In genomic region chr7:126823940-126824339, GRCm38 (mm10) we compare ENCODE assay signal across 16 mouse cellular contexts. TPM values are rescaled to one million over a fixed set of nuclear protein-coding genes. Genes with fewer than 3 reads are reported as not detected.
DNase-seq lines count a peak whose midpoint lies in the region; ATAC-seq and TF ChIP-seq lines count a peak whose summit lies in the region.
"Had no signal": no experiment of that assay in that cellular context is flagged by ENCODE, and none has a peak within 500 bp of the region (broad histone marks: within the 10 kb centered on the region; RNA-seq: fewer than 3 reads in every experiment).

No protein-coding gene starts in this region.

- peak; percentile 63 for DNase-seq in cerebellum, adult 9-10 months
- no peak for DNase-seq in cerebellum, adult 11 months
- DNase-seq in embryonic facial prominence, embryonic 10.5 days (ENCODE audit: low spot score), result no peak
- DNase-seq in midbrain, postnatal 0 days (ENCODE audit: low spot score), result no peak
- no peak for DNase-seq in left cerebral cortex, adult 9 months (ENCODE audit: low spot score in 2 of 2)
- no peak for DNase-seq in right cerebral cortex, adult 2 months (ENCODE audit: low spot score in 2 of 2)
- DNase-seq: gastrocnemius, postnatal 10 days; right cerebral cortex, adult 18-20 months had no signal

- no peaks in the 10 kb centered on the region for H3K9me3 ChIP-seq in embryonic facial prominence, embryonic 10.5 days
- no peaks in the 10 kb centered on the region for H3K9me3 ChIP-seq in hindbrain, embryonic 12.5 days (replicated peaks)
- no peaks in the 10 kb centered on the region for H3K9me3 ChIP-seq in midbrain, postnatal 0 days (ENCODE audit: low read length)
- H3K9me3 ChIP-seq: heart, embryonic 15.5 days; intestine, embryonic 15.5 days; lung, embryonic 15.5 days had no signal

- peak; percentile 12; the same call in 1 of the 2 replicates for ATAC-seq in hindbrain, embryonic 12.5 days (ENCODE audit: low FRiP score)
- no peak for ATAC-seq in midbrain, postnatal 0 days (ENCODE audit: low FRiP score)
- ATAC-seq in megakaryocyte, adult 5-6 weeks (ENCODE audit: poor library complexity, severe bottlenecking), result no peak

- H3K9ac ChIP-seq in hindbrain, embryonic 12.5 days, result peak overlapping the region; percentile 84
- peak overlapping the region; percentile 87 for H3K9ac ChIP-seq in midbrain, postnatal 0 days (replicated peaks; ENCODE audit: low read length, poor library complexity, severe bottlenecking)
- H3K9ac ChIP-seq: heart, embryonic 15.5 days; lung, embryonic 15.5 days had no signal

- peak overlapping the region; percentile 48; the same call in 1 of the 2 replicates for H3K27ac ChIP-seq in embryonic facial prominence, embryonic 10.5 days (replicated peaks)
- peak overlapping the region; percentile 91 for H3K27ac ChIP-seq in hindbrain, embryonic 12.5 days
- peak overlapping the region; percentile 83 for H3K27ac ChIP-seq in midbrain, postnatal 0 days (ENCODE audit: low read depth, low read length)
- H3K27ac ChIP-seq: heart, embryonic 15.5 days; intestine, embryonic 15.5 days; lung, embryonic 15.5 days had no signal

- WGBS in embryonic facial prominence, embryonic 10.5 days, result 7% methylated on average over 10 of the region's 10 CpGs
- 10% methylated on average over 10 of the region's 10 CpGs for WGBS in hindbrain, embryonic 12.5 days
- 5% methylated on average over 10 of the region's 10 CpGs for WGBS in midbrain, postnatal 0 days

- peaks cover 43% of the 10 kb centered on the region for H3K27me3 ChIP-seq in embryonic facial prominence, embryonic 10.5 days (replicated peaks; ENCODE audit: low read depth, poor library complexity, severe bottlenecking)
- peaks cover 25% of the 10 kb centered on the region for H3K27me3 ChIP-seq in hindbrain, embryonic 12.5 days
- H3K27me3 ChIP-seq in midbrain, postnatal 0 days (ENCODE audit: insufficient read depth, low read length), result no peaks in the 10 kb centered on the region

- no peaks in the 10 kb centered on the region for H3K36me3 ChIP-seq in embryonic facial prominence, embryonic 10.5 days (replicated peaks)
- H3K36me3 ChIP-seq in hindbrain, embryonic 12.5 days, result no peaks in the 10 kb centered on the region
- H3K36me3 ChIP-seq in midbrain, postnatal 0 days (ENCODE audit: insufficient read depth, low read length), result peaks cover 9% of the 10 kb centered on the region
- H3K36me3 ChIP-seq: heart, embryonic 15.5 days; intestine, embryonic 15.5 days; lung, embryonic 15.5 days had no signal

- peak overlapping the region; percentile 71 for H3K4me2 ChIP-seq in hindbrain, embryonic 12.5 days (replicated peaks)
- peak overlapping the region; percentile 52 for H3K4me2 ChIP-seq in midbrain, postnatal 0 days (ENCODE audit: low read depth, low read length, poor library complexity, severe bottlenecking)

- peak overlapping the region; percentile 58 for H3K4me3 ChIP-seq in embryonic facial prominence, embryonic 10.5 days
- peak overlapping the region; percentile 59 for H3K4me3 ChIP-seq in hindbrain, embryonic 12.5 days
- peak overlapping the region; percentile 75 for H3K4me3 ChIP-seq in midbrain, postnatal 0 days (ENCODE audit: low read depth, low read length)

- peaks cover 25% of the 10 kb centered on the region for H3K4me1 ChIP-seq in embryonic facial prominence, embryonic 10.5 days
- peaks cover 26% of the 10 kb centered on the region for H3K4me1 ChIP-seq in hindbrain, embryonic 12.5 days
- peaks cover 15% of the 10 kb centered on the region for H3K4me1 ChIP-seq in midbrain, postnatal 0 days (ENCODE audit: insufficient read depth, low read length)

- no peak for TF ChIP-seq CTCF in midbrain, postnatal 0 days (IDR thresholded peaks at IDR 0.05)

RNA-seq across cellular contexts. Expression of gene 4930451I11Rik, which starts 7.5 kb away (rescaled TPM):
- not detected in 2 replicates for polyA plus RNA-seq in embryonic facial prominence, embryonic 10.5 days (2016; fragmentation: Nextera tagmentation; extraction: Ambion mirVana)
- not detected in 2 replicates for polyA plus RNA-seq in hindbrain, embryonic 12.5 days (2016; fragmentation: Nextera tagmentation; extraction: Ambion mirVana)
- total RNA-seq in midbrain, postnatal 0 days (2014; rRNA removed), result not detected in 2 replicates
- polyA plus RNA-seq in midbrain, postnatal 0 days (2015; fragmentation: Nextera tagmentation; extraction: Ambion mirVana), result 1.1 TPM in 1 of 2 replicates, not detected in the other
- not detected in 2 replicates for total RNA-seq in megakaryocyte, adult 5-6 weeks (2015)
- total RNA-seq in megakaryocyte, adult 5-6 weeks (2017), result not detected in 2 replicates
- total RNA-seq: gastrocnemius, postnatal 10 days; layer of hippocampus, adult 18-20 months; monocyte, adult 5-6 weeks had no signal
- polyA plus RNA-seq: heart, embryonic 15.5 days; intestine, embryonic 15.5 days; limb, embryonic 14.5 days; lung, embryonic 15.5 days had no signal

RNA-seq across cellular contexts. Expression of gene Doc2a, which starts 23.3 kb away (rescaled TPM):
- polyA plus RNA-seq in embryonic facial prominence, embryonic 10.5 days (2016; fragmentation: Nextera tagmentation; extraction: Ambion mirVana), result 3.1 and 5.5 TPM in 2 replicates
- polyA plus RNA-seq in hindbrain, embryonic 12.5 days (2016; fragmentation: Nextera tagmentation; extraction: Ambion mirVana), result 4.3 and 4.4 TPM in 2 replicates
- 53.8 and 64.1 TPM in 2 replicates for total RNA-seq in midbrain, postnatal 0 days (2014; rRNA removed)
- 36.3 and 41.2 TPM in 2 replicates for polyA plus RNA-seq in midbrain, postnatal 0 days (2015; fragmentation: Nextera tagmentation; extraction: Ambion mirVana)
- total RNA-seq in megakaryocyte, adult 5-6 weeks (2015), result not detected in 2 replicates
- not detected in 2 replicates for total RNA-seq in megakaryocyte, adult 5-6 weeks (2017)
- total RNA-seq: monocyte, adult 5-6 weeks had no signal
- polyA plus RNA-seq: heart, embryonic 15.5 days had no signal

RNA-seq across cellular contexts. Expression of gene Fam57b, which starts 26.5 kb away (rescaled TPM):
- 0.80 and 1.2 TPM in 2 replicates for polyA plus RNA-seq in embryonic facial prominence, embryonic 10.5 days (2016; fragmentation: Nextera tagmentation; extraction: Ambion mirVana)
- 23.7 and 24.9 TPM in 2 replicates for polyA plus RNA-seq in hindbrain, embryonic 12.5 days (2016; fragmentation: Nextera tagmentation; extraction: Ambion mirVana)
- 52.5 and 60.2 TPM in 2 replicates for total RNA-seq in midbrain, postnatal 0 days (2014; rRNA removed)
- 56.3 and 57.1 TPM in 2 replicates for polyA plus RNA-seq in midbrain, postnatal 0 days (2015; fragmentation: Nextera tagmentation; extraction: Ambion mirVana)
- total RNA-seq in megakaryocyte, adult 5-6 weeks (2015), result not detected in 2 replicates
- not detected in 2 replicates for total RNA-seq in megakaryocyte, adult 5-6 weeks (2017)
- total RNA-seq: monocyte, adult 5-6 weeks had no signal

RNA-seq across cellular contexts. Expression of gene Ppp4c, which starts 31.6 kb away (rescaled TPM):
- 390 and 408 TPM in 2 replicates for polyA plus RNA-seq in embryonic facial prominence, embryonic 10.5 days (2016; fragmentation: Nextera tagmentation; extraction: Ambion mirVana)
- polyA plus RNA-seq in hindbrain, embryonic 12.5 days (2016; fragmentation: Nextera tagmentation; extraction: Ambion mirVana), result 286 and 294 TPM in 2 replicates
- 107 and 137 TPM in 2 replicates for total RNA-seq in midbrain, postnatal 0 days (2014; rRNA removed)
- 127 and 135 TPM in 2 replicates for polyA plus RNA-seq in midbrain, postnatal 0 days (2015; fragmentation: Nextera tagmentation; extraction: Ambion mirVana)
- 186 and 196 TPM in 2 replicates for total RNA-seq in megakaryocyte, adult 5-6 weeks (2015)
- 139 and 154 TPM in 2 replicates for total RNA-seq in megakaryocyte, adult 5-6 weeks (2017)

RNA-seq across cellular contexts. Expression of gene Hirip3, which starts 37.8 kb away (rescaled TPM):
- polyA plus RNA-seq in embryonic facial prominence, embryonic 10.5 days (2016; fragmentation: Nextera tagmentation; extraction: Ambion mirVana), result 49.3 and 57.0 TPM in 2 replicates
- polyA plus RNA-seq in hindbrain, embryonic 12.5 days (2016; fragmentation: Nextera tagmentation; extraction: Ambion mirVana), result 30.5 and 35.4 TPM in 2 replicates
- total RNA-seq in midbrain, postnatal 0 days (2014; rRNA removed), result 6.6 and 10.0 TPM in 2 replicates
- polyA plus RNA-seq in midbrain, postnatal 0 days (2015; fragmentation: Nextera tagmentation; extraction: Ambion mirVana), result 12.2 and 16.3 TPM in 2 replicates
- total RNA-seq in megakaryocyte, adult 5-6 weeks (2015), result 14.6 and 22.0 TPM in 2 replicates
- total RNA-seq in megakaryocyte, adult 5-6 weeks (2017), result 147 and 164 TPM in 2 replicates

Comparison
In these comparisons a context has a peak if more than half of its experiments do, and no peak if none do; other contexts are left out.
1. RNA of gene Fam57b, which starts 26.5 kb away (polyA plus RNA-seq): 56.3 to 57.1 TPM in midbrain, postnatal 0 days and 23.7 to 24.9 TPM in hindbrain, embryonic 12.5 days; 0.80 to 1.2 TPM in embryonic facial prominence, embryonic 10.5 days; every median in the first group is over 10 times any median in the second.
2. Peak in every context shown above with its lines, with median percentiles within 50 percentile points of each other: H3K27ac ChIP-seq and H3K4me3 ChIP-seq.